Mouse (Mus musculus) stomach, postnatal 0 days (tissue): ENCODE data around the gene Yes1. TPM values are rescaled to one million over a fixed set of nuclear protein-coding genes. Genes with fewer than 3 reads are reported as not detected.

Experiments
- ATAC-seq: fragments of 200-750 bp; cut with Nextera tagmentation; 2 replicates; pipeline ENCODE4 v1.8.0; 2017; ENCODE audit not compliant: low FRiP score, low TSS enrichment
- DNase-seq: peaks from one replicate; pipeline ENCODE4 v3.0.0-alpha.2; 2016; ENCODE audit warnings: low spot score
- H3K27ac ChIP-seq: fragments of 300-500 bp; sonication (generic); replicated peaks from 2 replicates; pipeline ENCODE4 v1.5.1; 2014; ENCODE audit warnings: mild to moderate bottlenecking, control low read depth
- H3K27me3 ChIP-seq: fragments of 300-500 bp; sonication (generic); 2 replicates; pipeline ENCODE4 v1.6.1; 2014; ENCODE audit warnings: low read length; ENCODE audit not compliant: control insufficient read depth, insufficient read depth
- H3K36me3 ChIP-seq: fragments of 300-500 bp; sonication (generic); 2 replicates; pipeline ENCODE4 v1.6.1; 2014; ENCODE audit warnings: low read length, mixed read lengths; ENCODE audit not compliant: control insufficient read depth, insufficient read depth
- H3K4me1 ChIP-seq: fragments of 300-500 bp; sonication (generic); replicated peaks from 2 replicates; pipeline ENCODE4 v1.6.1; 2014; ENCODE audit warnings: antibody characterized with exemption; ENCODE audit not compliant: control insufficient read depth, insufficient read depth
- H3K4me2 ChIP-seq: fragments of 300-500 bp; sonication (generic); replicated peaks from 2 replicates; pipeline ENCODE4 v1.6.1; 2014; ENCODE audit warnings: low read depth, mild to moderate bottlenecking, control low read depth, moderate library complexity
- H3K4me3 ChIP-seq: fragments of 300-500 bp; sonication (generic); 2 replicates; pipeline ENCODE4 v1.5.1; 2014; ENCODE audit warnings: low read depth, low read length, control low read depth
- H3K9ac ChIP-seq: fragments of 300-500 bp; sonication (generic); 2 replicates; pipeline ENCODE4 v1.6.1; 2014; ENCODE audit warnings: mild to moderate bottlenecking, low read length, control low read depth, mixed read lengths
- H3K9me3 ChIP-seq: fragments of 300-500 bp; sonication (generic); 2 replicates; pipeline ENCODE4 v1.6.1; 2016; ENCODE audit warnings: low read length; ENCODE audit not compliant: control insufficient read depth
- CTCF ChIP-seq: IDR thresholded peaks from 2 replicates; pipeline ENCODE4 v1.5.1; 2016; ENCODE audit warnings: antibody characterized with exemption, low read depth, mild to moderate bottlenecking, moderate library complexity
- EP300 ChIP-seq: optimal IDR thresholded peaks from 2 replicates; pipeline ENCODE3; 2016; ENCODE audit warnings: antibody characterized with exemption
- WGBS: fragments of 180-500 bp; shearing (Covaris S2); extraction: QIAGEN DNeasy Blood & Tissue Kit; methylation state at CpG from one replicate; pipeline ENCODE4 v1.1.7; 2014; 5-methylcytosine and 5-hydroxymethylcytosine counted together
- polyA plus RNA-seq: library from polyadenylated mRNA; unstranded; fragments of >200 nt; fragmentation: Nextera tagmentation; extraction: Ambion mirVana; gene quantifications from 2 replicates; pipeline ENCODE4 v1.2.1, GENCODE M21; 2015

Gene Yes1
- polyA plus RNA-seq, 1 experiment from 2014 or later = 15.0 TPM

DNA sequence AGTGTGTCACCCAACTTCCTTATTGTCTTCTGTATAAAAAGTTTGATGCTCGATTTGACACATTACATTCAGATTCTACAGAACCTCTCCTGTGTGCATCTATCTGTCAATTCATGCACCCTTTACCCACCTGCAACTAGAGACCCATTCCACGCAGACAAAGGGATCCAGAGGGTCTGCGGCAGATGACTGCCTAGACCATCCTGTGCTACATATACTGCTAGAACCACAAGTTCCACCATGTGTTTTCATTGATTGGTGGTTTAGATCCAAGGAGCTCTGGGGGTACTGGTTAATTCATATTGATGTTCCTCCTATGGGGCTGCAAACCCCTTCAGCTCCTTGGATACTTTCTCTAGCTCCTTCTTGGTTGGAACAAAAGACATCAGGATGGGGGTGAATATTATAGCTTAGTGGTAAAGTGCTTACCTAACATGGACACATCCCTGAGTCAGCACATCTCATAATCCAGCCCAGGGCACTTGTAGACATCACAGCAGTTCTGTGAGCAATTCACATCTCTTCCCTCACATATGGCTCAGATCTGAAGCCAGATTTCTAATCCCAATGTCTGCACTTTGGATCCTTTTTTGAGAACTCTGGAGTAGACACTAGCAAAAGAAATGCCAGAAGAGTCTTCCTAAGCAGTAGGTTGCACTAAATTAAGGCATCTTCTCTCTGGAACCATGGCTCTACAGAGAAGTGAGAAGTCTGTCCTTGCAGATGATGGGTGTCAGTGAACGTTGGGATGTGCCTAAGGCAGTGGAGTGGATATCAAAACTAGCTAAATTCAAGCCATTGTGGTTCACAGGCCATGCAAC is 101.5 kb downstream of the Yes1 start:
- no peak for DNase-seq
- ATAC-seq = no peak
- H3K27me3 ChIP-seq = no peaks in the 10 kb centered on the region
- no peaks in the 10 kb centered on the region for H3K36me3 ChIP-seq
- H3K4me1 ChIP-seq = 0 out of 2 replicates have a peak, but pooled peaks cover 3% of the 10 kb centered on the region
- no peak overlapping the region for H3K27ac ChIP-seq
- H3K9ac ChIP-seq = no peak overlapping the region
- no peak for TF ChIP-seq EP300
- H3K4me3 ChIP-seq = no peak overlapping the region
- no peaks in the 10 kb centered on the region for H3K9me3 ChIP-seq
- WGBS = 60% methylated on average over 4 of the region's 4 CpGs
- H3K4me2 ChIP-seq = no peak overlapping the region

DNA sequence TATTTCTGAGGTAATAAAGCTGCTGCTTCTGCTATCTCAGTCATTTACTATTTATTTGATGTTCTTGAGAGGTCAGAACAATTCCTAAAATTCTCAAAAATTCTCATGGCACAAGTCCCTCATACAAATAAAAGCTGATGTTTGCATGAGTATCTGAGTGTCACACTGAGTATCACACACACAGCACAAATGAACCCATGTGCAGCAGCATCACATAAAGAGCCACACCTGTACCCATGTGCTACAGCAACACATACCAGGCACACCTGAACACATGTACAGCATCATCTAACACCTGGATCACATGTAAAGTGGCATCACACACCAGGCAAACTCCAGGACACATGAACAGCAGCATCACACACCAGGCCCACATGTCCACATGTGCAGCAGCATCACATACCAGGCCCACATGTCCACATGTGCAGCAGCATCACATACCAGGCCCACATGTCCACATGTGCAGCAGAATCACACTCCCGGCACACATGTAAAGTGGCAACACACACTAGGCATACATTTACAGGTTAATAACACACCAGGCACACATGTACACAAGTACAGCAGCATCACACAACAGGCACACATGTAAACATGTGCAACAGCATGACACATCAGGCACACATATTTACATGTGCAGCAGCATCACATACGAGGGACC is 102.2 kb downstream of the Yes1 start:
- Histone ChIP-seq H3K4me3 (peak overlapping the region; percentile 62), H3K9ac (peak overlapping the region; percentile 76), H3K4me2 (peak overlapping the region; percentile 59), H3K4me1 (0 out of 2 replicates have a peak, but pooled peaks cover 3% of the 10 kb centered on the region), H3K36me3 (no peaks in the 10 kb centered on the region), H3K27ac (peak overlapping the region; percentile 91), H3K9me3 (no peaks in the 10 kb centered on the region), H3K27me3 (no peaks in the 10 kb centered on the region)
- no peak for TF ChIP-seq CTCF
- no peak for TF ChIP-seq EP300
- WGBS = 22% methylated on average over 2 of the region's 2 CpGs
- DNase-seq (no peak), ATAC-seq (no peak; the same call in 1 of the 2 replicates)

DNA sequence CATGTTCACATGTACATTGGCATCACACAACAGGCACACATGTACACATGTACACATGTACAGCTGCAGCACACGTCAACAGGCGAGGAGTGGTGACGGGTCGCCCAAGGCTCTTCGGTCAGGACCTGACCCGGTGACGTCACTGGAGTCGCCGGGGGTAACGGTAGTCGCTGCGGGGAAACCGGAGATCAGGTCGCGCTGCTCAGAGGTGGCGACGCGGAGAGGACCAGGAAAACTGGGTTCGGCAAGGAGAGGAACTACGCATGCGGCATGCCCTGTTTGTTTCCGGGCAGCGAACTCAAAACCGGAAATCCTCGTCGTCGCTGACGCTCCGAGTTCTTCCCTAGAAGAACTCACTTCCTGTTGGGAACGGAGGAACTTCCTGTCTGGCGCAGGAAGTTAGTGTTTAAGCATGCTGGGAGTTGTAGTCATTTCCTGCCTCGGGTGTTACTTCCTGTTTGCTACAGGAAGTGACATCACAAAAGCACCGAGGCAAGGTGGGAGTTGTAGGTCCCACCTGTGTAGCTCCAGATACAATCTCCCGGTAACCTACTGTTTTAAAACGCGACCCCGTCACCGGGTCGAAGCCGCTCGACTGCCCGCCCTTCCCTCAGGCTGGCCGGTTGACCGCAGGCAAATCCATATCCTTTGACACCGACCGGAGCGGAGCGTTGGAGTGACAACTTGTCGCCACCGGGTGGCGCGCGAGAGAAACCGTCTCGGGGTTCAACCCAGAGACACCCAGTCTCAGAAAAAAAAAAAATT is 102.9 kb downstream of the Yes1 start:
- ATAC-seq (peak; percentile 98), DNase-seq (peak; percentile 92)
- H3K27me3 ChIP-seq = no peaks in the 10 kb centered on the region
- TF ChIP-seq EP300 (peak; percentile 69), CTCF (peak; percentile 84)
- H3K27ac ChIP-seq = peak overlapping the region; percentile 91
- H3K4me2 ChIP-seq = peak overlapping the region; percentile 59
- no peaks in the 10 kb centered on the region for H3K9me3 ChIP-seq
- WGBS = under 1% methylated on average over 55 of the region's 55 CpGs
- peak overlapping the region; percentile 76 for H3K9ac ChIP-seq
- peak overlapping the region; percentile 62 for H3K4me3 ChIP-seq
- H3K36me3 ChIP-seq = no peaks in the 10 kb centered on the region
- H3K4me1 ChIP-seq = 0 out of 2 replicates have a peak, but pooled peaks cover 3% of the 10 kb centered on the region

DNA sequence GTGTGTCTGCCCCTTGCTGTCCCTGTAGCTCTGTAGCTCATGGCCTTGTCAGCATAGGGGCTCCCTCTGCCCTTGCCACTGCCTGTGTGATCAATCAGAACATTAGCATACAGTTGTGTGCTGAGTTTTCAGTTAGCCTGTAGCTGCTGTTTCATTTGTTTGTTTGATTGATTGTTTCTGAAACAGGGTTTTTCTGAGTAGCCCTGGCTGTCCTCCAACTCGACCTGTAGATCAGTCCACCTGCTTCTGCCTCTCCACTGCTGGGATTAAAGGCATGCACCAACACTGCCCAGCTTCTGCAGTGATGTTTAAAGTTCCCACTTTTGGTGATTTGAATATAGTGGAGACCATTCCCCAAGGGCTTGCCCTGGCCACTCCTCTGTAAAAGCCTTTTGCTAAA is 106.8 kb downstream of the Yes1 start:
- Histone ChIP-seq H3K27me3 (no peaks in the 10 kb centered on the region), H3K9ac (no peak overlapping the region), H3K4me1 (0 out of 2 replicates have a peak, but pooled peaks cover 3% of the 10 kb centered on the region), H3K4me2 (no peak overlapping the region), H3K36me3 (no peaks in the 10 kb centered on the region), H3K27ac (no peak overlapping the region), H3K9me3 (no peaks in the 10 kb centered on the region), H3K4me3 (no peak overlapping the region)
- no peak for TF ChIP-seq EP300
- no peak for TF ChIP-seq CTCF
- ATAC-seq (no peak), DNase-seq (no peak)
- 19% methylated on average over 1 of the region's 1 CpGs for WGBS

DNA sequence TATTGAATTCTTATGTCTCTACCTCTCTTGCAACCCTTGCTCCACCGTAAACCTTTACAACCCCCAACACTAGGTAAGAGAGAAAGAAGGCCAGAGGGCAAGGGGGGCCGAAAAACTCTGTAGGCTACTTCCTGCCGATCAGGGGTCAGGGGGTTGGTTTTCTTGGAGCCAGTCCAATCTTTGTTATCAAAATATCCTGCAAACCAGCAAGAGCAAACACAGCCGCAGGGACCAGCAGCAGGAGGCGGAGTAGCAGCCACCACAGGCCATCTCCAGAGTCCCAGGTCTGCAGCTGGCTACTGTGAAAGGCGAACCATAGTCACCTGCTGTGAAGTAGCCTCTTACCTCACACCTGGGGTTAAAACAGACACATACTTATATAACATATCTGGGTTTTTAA is 107.9 kb downstream of the Yes1 start:
- Histone ChIP-seq H3K4me2 (no peak overlapping the region), H3K27me3 (no peaks in the 10 kb centered on the region), H3K4me1 (no peaks in the 10 kb centered on the region), H3K4me3 (no peak overlapping the region), H3K27ac (no peak overlapping the region), H3K36me3 (no peaks in the 10 kb centered on the region), H3K9ac (no peak overlapping the region), H3K9me3 (no peaks in the 10 kb centered on the region)
- 34% methylated on average over 6 of the region's 6 CpGs for WGBS
- TF ChIP-seq CTCF = no peak
- no peak for TF ChIP-seq EP300
- ATAC-seq = no peak
- peak; percentile 67 for DNase-seq
